Mouse (Mus musculus): ENCODE data around the gene Rfx2. TPM values are rescaled to one million over a fixed set of nuclear protein-coding genes. Genes with fewer than 3 reads are reported as not detected.

Rfx2 gene
- polyA plus RNA-seq, 1 experiment from 2014 or later: 5.5 TPM

- H3K4me1 ChIP-seq (ENCODE audit: control insufficient read depth, insufficient read depth, low read length): peaks cover 6% of the 10 kb centered on the region; the same call in 1 of the 2 replicates
- no peak for ATAC-seq (ENCODE audit: insufficient read depth, low FRiP score)
Measured at GRCm38 (mm10) chr17:56780291-56780978, 50.4 kb downstream of the Rfx2 start.

GRCm38 (mm10) chr17:56778779-56779362 lies 51.9 kb downstream of the Rfx2 start:
- Histone ChIP-seq H3K9ac (ENCODE audit: low read length) (no peak overlapping the region), H3K4me1 (ENCODE audit: control insufficient read depth, insufficient read depth, low read length) (peaks cover 6% of the 10 kb centered on the region; the same call in 1 of the 2 replicates), H3K9me3 (replicated peaks; ENCODE audit: control insufficient read depth, low read length) (peaks cover 6% of the 10 kb centered on the region; the same call in 1 of the 2 replicates), H3K4me2 (ENCODE audit: low read depth, low read length) (no peak overlapping the region), H3K36me3 (ENCODE audit: control insufficient read depth, insufficient read depth, low read length) (peaks cover 8% of the 10 kb centered on the region), H3K4me3 (replicated peaks; ENCODE audit: low read length) (no peak overlapping the region), H3K27me3 (ENCODE audit: control insufficient read depth, insufficient read depth, low read length) (no peaks in the 10 kb centered on the region), H3K27ac (ENCODE audit: low read length) (peak overlapping the region; percentile 26; the same call in 1 of the 2 replicates)
- WGBS: 52% methylated on average over 3 of the region's 3 CpGs
- ATAC-seq (ENCODE audit: insufficient read depth, low FRiP score): peak; percentile 81; the same call in 1 of the 2 replicates

More at GRCm38 (mm10) chr17:56780291-56780978, 50.4 kb downstream of the Rfx2 start:
- Histone ChIP-seq H3K27me3 (ENCODE audit: control insufficient read depth, insufficient read depth, low read length) (no peaks in the 10 kb centered on the region), H3K9ac (ENCODE audit: low read length) (no peak overlapping the region), H3K4me3 (replicated peaks; ENCODE audit: low read length) (no peak overlapping the region), H3K9me3 (replicated peaks; ENCODE audit: control insufficient read depth, low read length) (peaks cover 6% of the 10 kb centered on the region; the same call in 1 of the 2 replicates), H3K4me2 (ENCODE audit: low read depth, low read length) (no peak overlapping the region), H3K36me3 (ENCODE audit: control insufficient read depth, insufficient read depth, low read length) (peaks cover 8% of the 10 kb centered on the region), H3K27ac (ENCODE audit: low read length) (no peak overlapping the region)
- WGBS: 71% methylated on average over 13 of the region's 13 CpGs

DNA sequence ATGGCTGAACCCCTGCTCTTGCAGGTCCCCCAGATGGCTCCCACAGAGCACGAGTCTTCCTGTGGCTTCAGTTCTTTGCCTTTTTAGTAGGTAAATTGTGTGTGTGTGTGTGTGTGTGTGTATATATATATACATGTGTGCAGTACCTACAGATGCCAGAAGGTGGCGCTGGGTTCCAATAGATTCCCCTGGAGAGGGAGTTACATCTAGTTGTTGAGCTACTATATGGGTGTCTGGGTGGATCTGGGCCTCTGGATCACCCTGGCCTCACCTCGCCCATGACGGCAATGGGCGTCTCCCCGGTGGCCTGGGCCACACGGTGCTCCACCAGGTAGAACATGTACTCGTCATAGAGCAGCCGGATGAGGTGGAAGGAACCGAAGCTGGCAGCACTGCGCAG lies 53.2 kb downstream of the Rfx2 start:
- WGBS: 95% methylated on average over 11 of the region's 11 CpGs
- no peak for ATAC-seq (ENCODE audit: insufficient read depth, low FRiP score)
- Histone ChIP-seq H3K4me3 (replicated peaks; ENCODE audit: low read length) (no peak overlapping the region), H3K9ac (ENCODE audit: low read length) (no peak overlapping the region), H3K27me3 (ENCODE audit: control insufficient read depth, insufficient read depth, low read length) (no peaks in the 10 kb centered on the region), H3K4me2 (ENCODE audit: low read depth, low read length) (no peak overlapping the region), H3K27ac (ENCODE audit: low read length) (no peak overlapping the region), H3K9me3 (replicated peaks; ENCODE audit: control insufficient read depth, low read length) (peaks cover 6% of the 10 kb centered on the region; the same call in 1 of the 2 replicates), H3K4me1 (ENCODE audit: control insufficient read depth, insufficient read depth, low read length) (peaks cover 6% of the 10 kb centered on the region; the same call in 1 of the 2 replicates), H3K36me3 (ENCODE audit: control insufficient read depth, insufficient read depth, low read length) (peaks cover 8% of the 10 kb centered on the region)

GRCm38 (mm10) chr17:56769950-56770349 lies 60.9 kb downstream of the Rfx2 start, which contains the start of gene Prr22:
Gene Prr22 (plus strand): TSS chr17:56770250.
- peaks cover 26% of the 10 kb centered on the region for H3K36me3 ChIP-seq (ENCODE audit: control insufficient read depth, insufficient read depth, low read length)
- no peak within 1 kb of the TSS for H3K27ac ChIP-seq (ENCODE audit: low read length)
- ATAC-seq (ENCODE audit: insufficient read depth, low FRiP score): no peak
- H3K27me3 ChIP-seq (ENCODE audit: control insufficient read depth, insufficient read depth, low read length): no peaks in the 10 kb centered on the region
- H3K9ac ChIP-seq (ENCODE audit: low read length): no peak within 1 kb of the TSS
- H3K4me3 ChIP-seq (replicated peaks; ENCODE audit: low read length): no peak within 1 kb of the TSS
- H3K4me1 ChIP-seq (ENCODE audit: control insufficient read depth, insufficient read depth, low read length): peaks cover 5% of the 10 kb centered on the region
- 94% methylated on average over 5 of the region's 5 CpGs for WGBS
- H3K9me3 ChIP-seq (replicated peaks; ENCODE audit: control insufficient read depth, low read length): no peaks in the 10 kb centered on the region
- no peak within 1 kb of the TSS for H3K4me2 ChIP-seq (ENCODE audit: low read depth, low read length)

GRCm38 (mm10) chr17:56768941-56769340 lies 61.9 kb downstream of the Rfx2 start:
- Histone ChIP-seq H3K4me1 (ENCODE audit: control insufficient read depth, insufficient read depth, low read length) (peaks cover 5% of the 10 kb centered on the region), H3K4me2 (ENCODE audit: low read depth, low read length) (no peak overlapping the region), H3K27me3 (ENCODE audit: control insufficient read depth, insufficient read depth, low read length) (no peaks in the 10 kb centered on the region), H3K4me3 (replicated peaks; ENCODE audit: low read length) (no peak overlapping the region), H3K27ac (ENCODE audit: low read length) (no peak overlapping the region), H3K36me3 (ENCODE audit: control insufficient read depth, insufficient read depth, low read length) (peaks cover 26% of the 10 kb centered on the region), H3K9me3 (replicated peaks; ENCODE audit: control insufficient read depth, low read length) (no peaks in the 10 kb centered on the region), H3K9ac (ENCODE audit: low read length) (no peak overlapping the region)
- no peak for ATAC-seq (ENCODE audit: insufficient read depth, low FRiP score)
- 93% methylated on average over 11 of the region's 11 CpGs for WGBS

DNA sequence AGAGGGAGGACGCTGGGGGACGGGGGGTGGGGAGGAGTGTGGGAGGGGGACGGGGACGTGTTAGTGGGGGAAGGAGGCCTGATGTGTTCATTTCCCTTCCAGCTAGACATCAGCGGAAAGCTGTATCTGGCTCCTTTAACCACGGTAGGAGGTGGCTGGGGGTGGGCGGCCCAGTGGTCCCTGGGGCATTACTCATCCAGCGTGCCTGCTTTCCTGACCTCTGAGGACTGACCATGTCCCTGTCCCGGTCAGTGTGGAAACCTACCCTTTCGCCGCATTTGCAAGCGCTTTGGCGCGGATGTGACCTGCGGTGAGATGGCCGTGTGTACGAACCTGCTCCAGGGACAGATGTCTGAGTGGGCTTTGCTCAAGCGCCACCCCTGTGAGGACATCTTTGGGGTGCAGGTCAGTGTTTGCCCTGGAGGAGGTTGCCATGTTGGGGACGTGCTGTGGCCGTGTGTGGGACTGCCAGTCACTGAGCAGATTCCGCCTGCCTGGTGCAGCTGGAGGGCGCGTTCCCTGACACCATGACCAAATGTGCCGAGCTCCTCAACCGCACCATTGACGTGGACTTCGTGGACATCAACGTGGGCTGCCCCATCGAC lies 63.2 kb downstream of the Rfx2 start:
- Histone ChIP-seq H3K36me3 (ENCODE audit: control insufficient read depth, insufficient read depth, low read length) (peaks cover 26% of the 10 kb centered on the region), H3K27ac (ENCODE audit: low read length) (no peak overlapping the region), H3K4me1 (ENCODE audit: control insufficient read depth, insufficient read depth, low read length) (peaks cover 12% of the 10 kb centered on the region), H3K4me3 (replicated peaks; ENCODE audit: low read length) (no peak overlapping the region), H3K9ac (ENCODE audit: low read length) (no peak overlapping the region), H3K27me3 (ENCODE audit: control insufficient read depth, insufficient read depth, low read length) (no peaks in the 10 kb centered on the region), H3K9me3 (replicated peaks; ENCODE audit: control insufficient read depth, low read length) (no peaks in the 10 kb centered on the region), H3K4me2 (ENCODE audit: low read depth, low read length) (no peak overlapping the region)
- ATAC-seq (ENCODE audit: insufficient read depth, low FRiP score): no peak
- 92% methylated on average over 29 of the region's 29 CpGs for WGBS

DNA sequence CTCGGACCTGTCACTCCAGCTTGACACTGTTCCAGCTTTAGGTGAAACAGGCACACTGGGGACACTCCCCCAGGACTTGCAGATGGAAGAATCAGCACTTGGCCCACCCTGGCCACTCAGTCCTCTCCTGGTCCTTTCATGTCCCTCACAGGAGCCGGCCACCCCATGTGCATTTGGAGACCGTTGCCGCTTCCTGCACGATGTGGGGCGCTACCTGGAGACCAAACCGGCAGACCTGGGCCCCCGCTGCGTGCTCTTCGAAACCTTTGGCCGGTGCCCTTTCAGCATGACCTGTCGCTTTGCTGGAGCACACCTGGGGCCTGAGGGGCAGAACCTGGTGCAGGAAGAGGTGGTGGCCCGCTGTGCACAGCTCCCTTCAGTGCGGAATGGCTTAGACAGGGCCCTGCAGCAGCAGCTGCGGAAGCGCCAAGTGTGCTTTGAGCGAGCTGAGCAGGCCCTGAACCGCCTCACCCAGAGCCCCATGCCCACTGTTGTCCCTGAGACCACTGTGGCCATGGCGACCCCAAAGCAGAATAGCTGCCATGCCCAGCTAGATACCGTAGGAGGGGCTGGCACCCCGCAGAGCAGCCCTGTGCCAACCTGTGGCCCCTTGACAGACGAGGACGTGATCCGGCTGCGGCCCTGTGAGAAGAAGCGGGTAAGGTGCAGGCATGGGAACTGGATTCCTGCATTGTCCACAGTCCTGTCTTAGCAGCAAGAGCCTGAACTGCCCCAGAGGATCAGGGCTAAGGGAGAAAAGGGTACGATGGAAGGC lies 64.0 kb downstream of the Rfx2 start:
- Histone ChIP-seq H3K9ac (ENCODE audit: low read length) (no peak overlapping the region), H3K4me1 (ENCODE audit: control insufficient read depth, insufficient read depth, low read length) (peaks cover 17% of the 10 kb centered on the region), H3K27ac (ENCODE audit: low read length) (no peak overlapping the region), H3K36me3 (ENCODE audit: control insufficient read depth, insufficient read depth, low read length) (peaks cover 26% of the 10 kb centered on the region), H3K4me3 (replicated peaks; ENCODE audit: low read length) (no peak overlapping the region), H3K27me3 (ENCODE audit: control insufficient read depth, insufficient read depth, low read length) (no peaks in the 10 kb centered on the region), H3K9me3 (replicated peaks; ENCODE audit: control insufficient read depth, low read length) (no peaks in the 10 kb centered on the region), H3K4me2 (ENCODE audit: low read depth, low read length) (no peak overlapping the region)
- 94% methylated on average over 27 of the region's 27 CpGs for WGBS
- no peak for ATAC-seq (ENCODE audit: insufficient read depth, low FRiP score)

DNA sequence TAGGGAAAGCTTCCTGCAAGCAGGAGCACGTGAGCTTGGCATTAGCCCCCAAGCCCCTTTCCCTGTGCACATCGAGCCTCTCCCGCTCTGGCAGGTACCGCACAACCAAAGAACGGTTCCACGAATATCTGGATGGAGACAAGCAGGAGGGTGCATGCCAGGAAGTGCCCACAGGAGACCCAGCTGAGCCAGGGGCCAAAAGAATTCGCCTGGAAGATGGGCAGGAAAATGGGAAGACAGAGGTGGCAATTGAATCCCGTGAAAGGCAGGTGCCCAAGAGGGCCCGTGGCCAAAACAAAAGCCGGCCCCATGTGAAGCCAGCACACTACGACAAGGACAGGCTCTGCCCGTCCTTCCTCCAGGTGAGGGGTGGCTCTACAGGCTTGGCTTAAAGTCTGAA lies 65.4 kb downstream of the Rfx2 start:
- ATAC-seq (ENCODE audit: insufficient read depth, low FRiP score): no peak

More for the DNA sequence above, 65.4 kb downstream of the Rfx2 start:
- H3K27ac ChIP-seq (ENCODE audit: low read length): peak overlapping the region; percentile 97
- H3K9me3 ChIP-seq (replicated peaks; ENCODE audit: control insufficient read depth, low read length): no peaks in the 10 kb centered on the region
- peaks cover 21% of the 10 kb centered on the region for H3K4me1 ChIP-seq (ENCODE audit: control insufficient read depth, insufficient read depth, low read length)
- no peaks in the 10 kb centered on the region for H3K27me3 ChIP-seq (ENCODE audit: control insufficient read depth, insufficient read depth, low read length)
- peak overlapping the region; percentile 96 for H3K4me2 ChIP-seq (ENCODE audit: low read depth, low read length)
- peak overlapping the region; percentile 69 for H3K4me3 ChIP-seq (replicated peaks; ENCODE audit: low read length)
- peaks cover 26% of the 10 kb centered on the region for H3K36me3 ChIP-seq (ENCODE audit: control insufficient read depth, insufficient read depth, low read length)
- 55% methylated on average over 12 of the region's 12 CpGs for WGBS
- peak overlapping the region; percentile 93 for H3K9ac ChIP-seq (ENCODE audit: low read length)
